Mouse (Mus musculus): ENCODE results near the gene Zfp12.
"Not testable (repeated sequence)": the region's sequence is repeated elsewhere in the genome, so short reads cannot be mapped to it uniquely, and the experiment has no call there.

The Zfp12 gene

DNA sequence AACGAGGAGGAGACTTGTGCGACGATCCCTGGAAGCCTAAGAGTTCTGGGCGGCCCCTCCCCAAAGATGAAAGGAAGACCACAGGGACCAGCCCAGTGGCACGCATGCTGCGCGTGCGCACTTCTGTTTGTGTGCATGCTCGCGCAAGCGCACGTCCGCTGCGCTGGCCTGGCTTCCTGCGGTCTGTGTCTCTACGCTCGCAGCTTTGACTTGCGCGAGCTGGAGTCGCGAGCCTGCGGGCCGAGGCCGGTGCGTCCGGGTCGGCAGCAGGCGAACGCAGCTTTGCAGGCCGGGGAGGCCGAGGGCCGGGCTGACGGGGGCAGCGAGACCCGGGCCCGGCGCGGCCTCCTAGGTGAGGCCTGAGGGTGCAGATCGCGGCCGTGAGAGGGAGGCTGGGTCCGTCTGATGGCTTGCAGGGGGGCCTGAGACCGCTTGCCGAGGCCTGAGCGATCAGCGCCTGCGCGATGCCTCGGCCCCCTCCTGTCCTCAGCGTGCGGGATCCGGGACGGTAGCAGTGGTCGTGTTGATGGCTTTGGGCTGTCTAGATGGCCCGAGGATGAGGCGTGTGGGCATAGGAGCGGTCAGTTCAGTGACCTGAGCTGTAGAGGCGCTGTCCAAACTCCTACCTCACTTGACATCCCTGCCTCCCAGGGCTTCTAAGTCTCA is at the start of gene Zfp12:
Zfp12 (plus strand) TSS at position 136 of the 666 bp plus-strand sequence.
- peak; percentile 59 for DNase-seq (ENCODE audit: low spot score)

DNA sequence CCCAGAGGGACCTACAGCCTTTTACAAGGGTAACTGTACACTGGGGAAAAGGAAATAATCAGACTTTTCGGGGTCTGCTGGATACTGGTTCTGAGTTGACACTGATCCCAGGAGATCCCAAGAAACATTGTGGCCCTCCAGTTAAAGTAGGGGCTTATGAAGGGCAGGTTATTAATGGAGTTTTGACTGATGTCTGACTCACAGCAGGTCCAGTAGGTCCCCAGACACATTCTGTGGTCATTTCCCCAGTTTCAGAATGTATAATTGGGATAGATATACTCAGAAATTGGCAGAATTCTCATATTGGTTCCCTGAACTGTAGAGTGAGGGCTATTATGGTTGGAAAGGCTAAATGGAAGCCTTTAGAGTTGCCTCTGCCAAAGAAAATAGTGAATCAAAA is 46.9 kb upstream of the Zfp12 start:
- not testable (repeated sequence) for DNase-seq (ENCODE audit: low spot score)

DNA sequence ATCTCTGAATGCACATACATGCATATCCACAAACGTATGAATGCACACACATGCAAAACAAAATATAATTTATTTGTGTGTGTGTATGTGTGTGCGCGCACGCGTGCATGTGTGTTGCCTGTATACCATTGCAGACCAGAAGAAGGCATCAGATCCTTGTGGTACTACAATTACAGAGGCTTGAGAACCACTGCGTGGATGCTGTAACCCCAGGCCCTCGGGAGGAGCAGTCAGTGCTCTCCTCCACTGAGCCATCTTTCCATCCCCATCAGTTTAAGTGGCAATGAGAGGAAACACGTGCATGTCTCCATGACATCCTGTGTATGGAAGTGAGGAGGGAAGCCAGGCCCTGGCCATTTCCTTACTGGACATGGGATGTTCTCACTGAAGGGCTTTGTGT is 42.2 kb upstream of the Zfp12 start:
- DNase-seq (ENCODE audit: low spot score), result no peak

DNA sequence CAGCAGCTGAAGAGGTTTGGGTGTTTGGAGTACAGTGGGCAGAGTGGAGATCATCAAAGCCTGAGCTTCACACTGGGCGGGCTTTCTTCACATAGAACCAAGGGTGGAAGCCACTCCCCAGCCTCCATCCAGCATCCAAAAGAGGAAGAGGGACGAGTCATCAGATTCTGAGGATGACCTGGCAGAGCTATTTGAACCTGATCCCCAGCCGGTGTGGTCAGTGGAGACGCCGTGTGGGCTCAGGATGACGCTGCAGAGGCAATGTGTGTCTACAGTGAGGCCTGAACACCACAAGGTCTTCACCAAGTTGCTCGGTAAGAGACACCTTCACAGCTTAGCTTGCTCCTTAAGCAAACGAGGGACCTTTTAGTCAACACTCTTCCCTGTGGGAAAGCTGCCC is 40.2 kb upstream of the Zfp12 start:
- DNase-seq (ENCODE audit: low spot score), result not testable (repeated sequence)

DNA sequence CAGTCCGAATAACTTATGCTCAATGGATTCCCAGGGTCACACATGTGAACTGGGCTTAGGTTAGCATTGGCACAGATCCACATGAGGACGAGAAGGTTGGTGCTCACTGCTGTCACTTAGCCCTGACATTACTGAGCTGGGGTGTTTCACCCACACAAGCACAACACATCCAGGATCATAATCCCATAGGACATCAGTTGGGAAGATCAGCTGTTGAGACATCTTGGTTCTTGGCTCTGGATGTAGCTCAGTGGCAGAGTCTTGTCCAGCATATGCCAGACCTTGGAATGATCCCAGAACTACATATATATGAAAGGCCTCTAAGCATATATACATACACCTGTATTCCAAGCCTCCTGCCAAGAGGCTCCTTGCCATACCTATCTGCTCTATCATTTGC is 39.8 kb upstream of the Zfp12 start:
- DNase-seq (ENCODE audit: low spot score), result no peak

DNA sequence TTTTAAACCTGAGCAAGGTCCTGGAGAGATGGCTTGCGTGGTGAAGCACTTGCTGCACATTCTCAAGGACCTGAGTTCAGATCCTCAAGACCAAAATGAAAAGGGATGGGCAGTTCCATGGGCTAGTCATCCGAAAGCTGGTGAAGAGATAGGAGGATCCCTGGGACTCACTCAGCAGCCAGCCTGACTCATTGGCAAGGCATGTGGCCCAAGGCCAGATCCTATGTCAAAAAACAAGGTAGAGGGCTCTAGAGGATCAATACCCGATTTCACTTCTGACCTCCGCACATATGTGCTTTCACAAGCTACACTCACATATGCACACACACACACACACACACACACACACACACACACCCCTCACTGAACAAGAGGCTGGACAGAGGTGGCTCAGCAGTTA is 38.5 kb upstream of the Zfp12 start:
- DNase-seq (ENCODE audit: low spot score), result no peak

DNA sequence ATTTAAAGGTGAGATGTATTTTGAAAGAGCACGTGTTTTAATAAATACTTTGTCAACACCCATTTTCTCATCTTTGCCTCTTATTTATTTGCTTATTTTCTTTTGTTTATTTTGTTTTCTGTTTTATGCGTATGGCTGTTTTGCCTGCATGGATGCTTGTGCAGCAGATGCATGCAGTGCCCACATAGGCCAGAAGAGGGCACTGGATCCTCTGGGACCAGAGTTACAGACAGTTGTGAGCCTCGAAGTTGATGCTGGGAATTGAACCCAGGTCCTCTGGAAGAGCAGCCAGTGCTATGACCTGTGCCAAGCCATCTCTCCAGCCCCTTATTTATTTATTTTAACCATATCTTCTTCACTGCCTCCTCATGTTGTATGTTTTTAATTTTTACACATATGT is 29.9 kb upstream of the Zfp12 start:
- no peak for DNase-seq (ENCODE audit: low spot score)

DNA sequence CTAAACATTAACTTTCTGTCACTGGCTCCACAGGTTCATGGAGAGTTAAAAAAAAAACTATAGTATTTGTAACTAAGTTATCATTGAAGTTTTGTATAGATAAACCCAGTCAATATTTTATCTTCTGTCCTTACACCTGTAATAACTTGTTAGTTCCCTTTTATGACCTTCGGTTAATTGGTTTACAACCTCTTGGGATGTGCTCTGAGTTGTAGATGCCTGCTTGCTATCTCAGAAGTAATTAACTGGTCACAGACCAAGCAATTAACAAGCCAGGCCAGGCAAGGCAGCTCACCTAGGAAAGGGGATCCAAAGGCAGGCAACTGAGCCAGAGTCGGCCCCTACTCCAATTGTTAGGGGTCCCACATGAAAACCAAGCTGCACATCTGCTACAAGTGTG is 21.1 kb upstream of the Zfp12 start:
- no peak for DNase-seq (ENCODE audit: low spot score)

DNA sequence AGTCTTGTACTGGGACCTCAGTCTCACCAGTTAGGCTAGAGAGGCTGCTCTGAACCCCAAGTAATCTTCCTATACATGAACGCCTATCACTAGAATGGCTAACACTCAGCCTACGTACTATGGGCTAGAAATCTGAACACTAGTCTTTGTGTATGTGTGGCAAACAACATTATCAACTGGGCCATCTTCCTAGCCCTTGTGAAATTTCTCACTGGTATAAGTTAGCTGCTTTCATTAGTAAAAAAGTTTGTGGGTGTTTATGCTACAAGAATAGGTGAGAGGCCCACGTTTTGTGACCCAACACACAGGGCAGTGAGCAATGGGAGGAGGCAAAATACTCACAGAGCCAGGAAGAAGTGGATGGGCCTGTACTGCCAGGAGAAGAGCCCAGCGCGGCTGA is 14.0 kb upstream of the Zfp12 start:
- no peak for DNase-seq (ENCODE audit: low spot score)

DNA sequence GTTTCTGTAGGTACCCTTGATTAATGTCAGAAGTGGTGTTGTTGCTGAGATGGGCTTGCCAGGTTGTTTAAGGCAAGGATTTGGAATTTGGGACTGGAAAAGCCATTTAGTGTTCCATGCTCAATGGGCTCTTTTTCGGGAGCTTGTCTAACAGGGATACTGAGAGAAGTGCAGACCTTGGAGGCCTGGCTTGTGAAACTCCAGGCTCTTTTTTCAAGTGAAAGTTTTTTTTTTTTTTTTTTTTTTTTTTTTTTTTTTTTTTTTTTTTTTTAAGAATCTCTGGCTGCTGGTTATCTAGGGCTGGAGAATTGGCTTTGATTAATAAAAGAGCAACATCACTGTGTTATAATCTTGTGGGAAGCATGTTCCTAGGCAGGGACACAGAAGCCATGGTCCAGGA is 12.7 kb upstream of the Zfp12 start:
- DNase-seq (ENCODE audit: low spot score), result no peak

DNA sequence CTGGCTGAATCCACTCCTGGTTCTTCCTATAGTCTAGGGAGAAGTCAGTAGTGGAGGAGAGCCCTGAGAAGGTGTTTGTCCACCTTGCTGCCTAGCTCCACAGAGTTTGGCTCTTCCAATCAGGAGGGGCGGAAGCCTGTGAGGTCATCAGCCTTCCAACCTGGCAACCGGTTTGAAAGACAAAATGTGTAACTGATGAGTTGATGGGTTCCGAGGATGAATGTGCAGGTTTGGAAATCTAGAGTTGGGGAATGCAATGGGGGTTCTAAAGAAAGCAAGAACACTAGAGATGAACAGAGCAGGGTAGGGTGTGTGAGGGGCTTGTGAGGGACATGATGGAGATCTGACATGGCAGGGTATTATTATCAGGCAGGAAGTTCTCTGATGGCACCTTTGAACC is 8.2 kb upstream of the Zfp12 start, which contains the start of gene Spdye4a:
Spdye4a (minus strand) TSS at position 101 of the 400 bp plus-strand sequence.
- DNase-seq (ENCODE audit: low spot score), result no peak

DNA sequence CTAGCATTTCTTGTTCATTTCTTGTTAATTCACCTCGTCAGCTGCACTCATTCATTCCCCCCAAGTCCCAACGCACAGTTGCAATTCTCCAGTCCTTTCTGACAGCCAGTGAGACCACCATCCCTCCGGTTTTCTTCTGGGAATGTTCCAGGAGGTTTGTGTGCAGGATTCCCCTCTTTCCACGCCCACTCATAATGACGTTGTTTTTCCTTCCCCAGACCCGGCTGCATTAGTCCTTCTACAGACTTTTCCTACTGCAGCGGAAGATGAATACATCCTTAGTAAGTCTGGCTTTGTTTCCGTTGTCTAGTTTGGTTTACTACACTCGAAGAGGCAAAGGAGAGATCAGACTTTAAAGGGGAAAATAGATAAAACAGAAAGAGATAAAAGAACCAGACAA is 1.1 kb downstream of the Zfp12 start:
- no peak for DNase-seq (ENCODE audit: low spot score)

DNA sequence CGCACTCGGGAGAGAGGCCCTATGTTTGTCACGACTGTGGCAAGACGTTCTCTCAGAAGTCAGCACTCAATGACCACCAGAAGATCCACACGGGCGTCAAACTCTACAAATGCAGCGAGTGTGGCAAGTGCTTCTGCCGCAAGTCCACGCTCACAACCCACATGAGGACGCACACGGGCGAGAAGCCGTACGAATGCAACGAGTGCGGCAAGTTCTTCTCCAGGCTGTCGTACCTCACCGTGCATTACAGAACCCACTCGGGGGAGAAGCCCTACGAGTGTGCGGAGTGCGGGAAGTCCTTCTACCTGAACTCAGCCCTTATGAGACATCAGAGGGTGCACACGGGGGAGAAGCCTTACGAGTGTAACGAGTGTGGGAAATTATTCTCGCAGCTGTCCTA is 10.0 kb downstream of the Zfp12 start:
- no peak for DNase-seq (ENCODE audit: low spot score)

DNA sequence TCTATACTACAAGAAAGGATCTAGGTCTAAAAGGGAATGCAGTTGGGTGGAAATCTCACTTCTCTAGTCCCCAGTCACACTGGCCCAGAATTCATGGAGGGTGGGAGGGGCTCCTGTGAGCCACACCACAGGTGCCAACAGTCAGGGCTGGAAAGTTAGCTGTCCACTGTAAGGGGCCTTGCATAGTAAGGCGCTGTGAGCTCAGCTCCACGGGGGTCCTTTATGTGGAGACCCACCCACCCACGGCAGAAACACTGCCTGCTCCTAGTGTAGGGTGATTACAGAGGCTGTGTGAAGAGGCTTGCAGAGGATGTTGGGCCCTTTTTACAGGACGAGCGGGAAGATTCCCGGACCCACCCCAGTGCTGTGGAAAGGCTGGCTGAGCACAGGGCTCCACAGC is 17.1 kb downstream of the Zfp12 start:
- no peak for DNase-seq (ENCODE audit: low spot score)

DNA sequence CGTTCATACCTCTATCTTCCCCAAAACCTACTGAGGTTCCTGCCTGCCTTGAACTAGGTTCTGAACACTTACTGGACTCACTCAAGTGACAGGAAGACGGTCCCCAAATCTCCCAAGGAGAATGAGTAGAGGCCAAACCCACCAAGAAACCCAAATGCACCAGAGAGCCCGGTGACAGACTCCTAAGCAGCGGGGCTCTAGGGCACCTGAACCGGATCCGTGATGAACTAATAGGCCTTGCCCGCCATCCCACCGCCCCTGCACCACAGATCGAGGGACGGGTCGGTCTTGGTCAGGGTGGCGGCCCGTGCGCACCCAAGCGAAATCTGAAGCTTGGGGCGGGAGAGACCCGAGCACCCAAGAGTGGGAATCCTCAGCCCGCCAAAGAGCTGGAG is 17.8 kb downstream of the Zfp12 start:
- no peak for DNase-seq (ENCODE audit: low spot score)

DNA sequence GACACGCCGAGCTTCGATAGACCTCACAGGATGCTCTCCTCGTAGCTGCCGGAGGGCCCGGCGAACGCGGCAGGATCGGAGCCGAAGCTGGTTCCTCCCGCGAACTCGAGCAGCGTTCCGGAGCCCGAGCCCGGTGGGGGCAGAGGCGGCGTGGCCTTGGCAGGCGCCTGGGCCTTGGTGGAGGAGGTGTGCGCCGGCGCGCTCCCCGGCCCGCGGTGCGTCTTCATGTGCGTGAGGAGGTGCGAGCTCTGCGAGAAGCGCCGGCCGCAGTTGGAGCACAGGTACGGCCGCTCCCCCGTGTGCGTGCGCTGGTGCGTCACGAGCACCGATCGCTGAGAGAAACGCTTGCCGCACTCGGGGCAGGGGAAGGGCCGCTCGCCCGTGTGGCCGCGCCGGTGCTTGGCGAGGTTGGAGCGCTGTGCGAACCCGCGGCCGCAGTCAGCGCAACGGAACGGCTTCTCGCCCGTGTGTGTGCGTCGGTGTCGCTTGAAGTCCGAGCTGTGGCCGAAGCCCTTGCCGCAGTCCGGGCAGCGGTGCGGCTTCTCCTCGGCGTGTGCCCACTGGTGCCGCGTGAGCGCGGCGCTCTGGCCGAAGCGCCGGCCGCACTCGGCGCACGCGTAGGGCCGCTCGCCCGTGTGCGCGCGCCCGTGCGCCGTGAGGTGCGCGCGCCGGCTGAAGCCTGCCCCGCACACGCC is 18.4 kb downstream of the Zfp12 start:
- no peak for DNase-seq (ENCODE audit: low spot score)

DNA sequence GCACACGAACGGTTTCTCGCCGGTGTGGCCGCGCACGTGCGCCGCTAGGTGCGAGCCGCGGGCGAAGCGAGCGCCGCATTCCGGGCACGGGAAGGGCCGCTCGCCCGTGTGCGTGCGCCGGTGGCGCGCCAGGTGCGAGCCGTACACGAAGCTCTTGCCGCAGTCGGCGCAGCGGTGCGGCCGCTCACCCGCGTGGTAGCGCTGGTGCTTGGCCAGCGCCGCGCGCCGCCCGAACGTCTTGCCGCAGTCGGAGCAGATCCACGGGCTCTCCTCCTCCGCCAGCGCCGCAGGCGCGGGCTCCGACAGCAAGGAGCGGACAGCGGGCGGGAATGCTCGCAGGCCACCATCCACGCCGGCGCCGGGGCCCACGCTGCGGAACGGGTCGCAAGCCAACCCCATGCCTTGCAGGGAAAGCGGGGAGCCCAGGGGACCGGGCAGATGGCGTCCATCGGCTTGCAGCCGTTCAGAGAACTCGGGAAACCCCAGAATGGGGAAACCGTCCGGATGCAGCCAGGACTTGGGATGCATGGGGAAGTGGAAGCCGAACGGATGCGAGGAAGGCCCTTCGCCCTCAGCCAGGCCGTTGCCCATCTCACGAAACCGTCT is 19.0 kb downstream of the Zfp12 start:
- DNase-seq (ENCODE audit: low spot score), result no peak

DNA sequence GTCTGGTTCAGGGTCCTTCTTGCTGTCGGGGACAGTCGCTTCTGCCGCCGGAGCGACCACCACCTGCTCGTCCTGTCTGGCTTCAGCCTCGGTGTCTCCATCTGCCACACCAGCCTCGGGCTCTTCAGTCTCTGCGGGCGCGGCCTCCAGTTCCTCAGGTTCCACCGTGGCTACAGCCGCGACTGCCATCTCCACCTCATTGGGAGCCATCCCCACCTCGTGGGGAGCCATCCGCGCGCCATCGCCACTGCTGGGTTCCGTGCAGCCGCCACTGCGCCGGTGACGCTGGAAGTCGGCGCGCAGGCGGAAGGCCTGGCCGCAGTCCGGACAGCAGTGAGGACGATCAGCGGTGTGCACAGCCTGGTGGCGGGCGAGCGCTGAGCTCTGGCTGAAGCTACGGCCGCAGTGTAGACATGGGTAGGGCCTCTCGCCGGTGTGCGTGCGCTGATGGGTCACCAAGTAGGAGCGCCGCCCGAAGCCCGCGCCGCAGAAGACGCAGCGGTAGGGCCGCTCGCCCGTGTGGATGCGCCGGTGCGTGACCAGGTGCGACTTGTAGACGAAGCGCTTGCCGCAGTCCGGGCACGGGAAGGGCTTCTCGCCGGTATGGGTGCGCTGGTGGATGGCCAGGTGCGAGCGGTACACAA is 19.6 kb downstream of the Zfp12 start:
- no peak for DNase-seq (ENCODE audit: low spot score)

DNA sequence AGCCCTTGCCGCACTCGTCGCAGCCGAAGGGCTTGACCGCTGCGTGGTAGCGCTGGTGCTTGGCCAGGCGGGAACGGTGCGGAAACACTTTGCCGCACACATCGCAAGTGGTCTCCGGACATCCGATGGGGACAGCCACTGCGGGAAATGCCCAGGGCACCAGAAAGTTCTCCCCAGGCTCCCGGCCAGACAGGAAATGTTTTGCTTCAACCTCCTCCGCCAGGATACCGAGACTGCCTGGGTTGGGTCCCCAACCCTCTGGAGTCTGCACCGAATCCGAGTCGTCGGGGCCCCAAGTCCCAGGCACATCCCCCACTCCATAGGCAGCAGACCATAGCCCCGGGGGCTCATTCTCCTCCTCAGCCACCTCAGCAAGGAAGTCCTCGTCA is 20.2 kb downstream of the Zfp12 start:
- DNase-seq (ENCODE audit: low spot score), result no peak

DNA sequence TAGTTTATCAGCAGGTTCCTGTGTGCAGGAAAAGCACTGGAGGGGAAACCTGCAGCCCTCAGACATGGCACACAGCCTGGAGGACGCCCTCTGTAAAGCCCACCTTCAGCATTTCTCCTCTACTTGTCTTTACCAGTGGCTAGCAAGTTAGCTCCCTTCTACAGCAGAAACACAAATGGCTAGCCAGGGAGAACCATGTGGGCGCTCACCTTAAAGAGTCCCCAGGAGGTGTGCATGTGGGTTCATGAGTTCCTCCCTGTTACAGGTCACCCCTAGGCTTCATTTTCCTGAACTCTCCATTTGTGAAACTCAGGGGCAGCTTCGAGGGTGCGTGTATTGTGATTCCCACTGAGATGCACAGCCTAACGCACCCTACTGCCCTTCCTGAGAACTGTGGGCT is 20.8 kb downstream of the Zfp12 start:
- no peak for DNase-seq (ENCODE audit: low spot score)

DNA sequence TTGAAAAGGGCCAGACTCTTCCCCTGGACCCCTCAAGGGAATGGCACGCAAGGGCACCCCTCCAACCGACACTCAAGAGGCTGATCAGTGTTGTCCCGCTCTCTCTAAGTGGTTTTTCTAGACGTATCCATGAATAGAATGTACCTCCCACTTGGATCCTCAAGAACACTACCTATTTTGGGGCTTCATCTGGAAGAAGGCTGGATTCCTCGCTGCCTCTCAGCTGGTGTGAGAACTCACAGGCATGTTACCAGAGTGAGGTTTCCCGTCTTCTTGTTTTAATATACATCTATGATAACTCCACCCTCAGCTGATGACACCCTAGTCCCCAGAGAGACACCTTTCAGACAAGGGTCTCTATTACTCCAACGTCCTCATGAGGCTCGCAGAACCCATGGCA is 26.7 kb downstream of the Zfp12 start:
- DNase-seq (ENCODE audit: low spot score), result no peak

DNA sequence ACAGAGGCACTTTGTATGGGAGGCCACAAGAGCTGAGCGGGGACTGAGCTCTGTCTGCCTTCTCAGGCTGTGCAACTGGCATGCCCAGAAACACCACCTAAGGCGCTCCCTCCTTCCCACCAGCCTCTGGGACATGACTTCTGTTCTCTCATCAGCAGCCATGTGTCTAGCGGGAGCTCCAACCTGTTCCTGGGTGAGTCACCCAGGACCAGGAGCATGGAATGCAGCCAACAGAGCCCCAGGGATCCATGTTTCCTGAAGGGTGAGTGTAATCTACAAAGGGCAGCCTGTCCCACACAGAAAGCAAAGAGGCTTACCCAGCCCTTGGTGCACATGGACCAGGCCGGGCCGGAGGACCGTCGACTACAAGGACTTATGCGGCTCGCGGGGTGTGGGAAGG is 29.7 kb downstream of the Zfp12 start:
- DNase-seq (ENCODE audit: low spot score), result no peak

DNA sequence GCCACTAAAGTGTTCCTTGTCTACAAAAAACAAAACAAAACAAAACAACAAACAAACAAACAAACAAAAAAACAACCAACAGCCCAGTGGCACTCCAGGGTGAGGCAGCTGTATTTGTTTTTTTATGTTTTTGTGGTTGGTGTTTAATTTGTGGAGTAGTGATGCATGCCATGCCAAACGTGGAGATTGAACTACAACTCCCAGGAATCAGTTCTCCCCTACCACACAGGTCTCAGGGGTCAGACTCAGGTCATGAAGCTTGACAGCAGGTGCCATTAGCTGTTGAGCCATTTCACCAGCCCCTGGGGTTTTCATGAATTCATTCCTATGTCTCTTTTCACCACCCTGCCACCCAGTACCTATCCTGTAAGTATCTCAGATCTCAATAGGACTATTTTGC is 30.4 kb downstream of the Zfp12 start:
- DNase-seq (ENCODE audit: low spot score), result no peak
